Mouse (Mus musculus): ENCODE results near the gene Sfi1. TPM values are rescaled to one million over a fixed set of nuclear protein-coding genes. Genes with fewer than 3 reads are reported as not detected.

The Sfi1 gene
- polyA plus RNA-seq (2016; fragmentation: Nextera tagmentation; extraction: Ambion mirVana): 16.3 and 19.9 TPM in 2 replicates

DNA sequence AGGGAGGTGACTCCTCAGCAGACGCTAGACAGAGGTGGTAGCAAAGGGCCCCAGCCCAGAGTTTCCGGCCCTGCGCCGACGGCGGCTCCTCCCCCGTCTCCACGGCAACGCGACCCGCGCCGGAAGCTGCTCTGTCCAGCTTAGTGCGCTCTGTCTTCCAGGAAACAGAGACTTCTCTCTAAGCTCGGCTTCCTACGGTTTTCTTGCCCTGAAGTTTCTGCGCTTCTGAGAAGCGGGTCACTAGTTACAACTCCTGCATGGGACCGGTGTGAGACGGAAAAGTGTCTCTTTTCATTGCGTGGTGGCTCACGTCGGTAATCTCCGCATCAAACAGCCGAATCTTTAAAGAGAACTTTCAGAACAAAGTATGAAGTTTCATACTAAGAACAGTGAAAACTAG, at the start of gene Sfi1:
Gene Sfi1 (minus strand): TSS at position 101 of the 400 bp plus-strand sequence.
- H3K27ac ChIP-seq (replicated peaks): no peak within 1 kb of the TSS
- no peak within 1 kb of the TSS for H3K9ac ChIP-seq (replicated peaks)
- H3K4me3 ChIP-seq: no peak within 1 kb of the TSS
- no peaks in the 10 kb centered on the region for H3K9me3 ChIP-seq
- ATAC-seq (ENCODE audit: low FRiP score, low read depth): no peak
- no peak within 1 kb of the TSS for H3K4me2 ChIP-seq (replicated peaks)
- 86% methylated on average over 25 of the region's 25 CpGs for WGBS
- H3K27me3 ChIP-seq: no peaks in the 10 kb centered on the region
- H3K4me1 ChIP-seq: no peaks in the 10 kb centered on the region
- H3K36me3 ChIP-seq: no peaks in the 10 kb centered on the region

DNA sequence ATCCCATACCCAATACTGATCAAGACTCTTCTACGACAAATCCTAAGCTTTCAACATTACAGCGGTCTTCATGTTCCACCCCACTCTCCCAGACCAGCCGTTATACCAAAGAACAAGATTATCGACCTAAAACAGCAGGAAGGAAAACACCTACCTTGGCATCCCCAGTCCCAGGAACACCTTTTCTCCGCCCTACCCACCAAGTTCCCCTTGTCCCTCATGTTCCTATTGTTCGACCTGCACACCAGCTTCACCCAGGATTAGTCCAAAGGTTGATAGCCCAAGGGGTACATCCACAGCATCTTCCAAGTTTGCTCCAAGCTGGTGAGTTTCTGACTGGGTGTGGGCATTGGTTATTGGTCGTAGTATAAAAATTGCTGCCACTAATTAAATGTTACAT, 49.1 kb upstream of the Sfi1 start:
- no peak overlapping the region for H3K4me2 ChIP-seq (replicated peaks)
- H3K9me3 ChIP-seq: peaks cover 2% of the 10 kb centered on the region; the same call in 1 of the 2 replicates
- no peak overlapping the region for H3K9ac ChIP-seq (replicated peaks)
- H3K4me1 ChIP-seq: no peaks in the 10 kb centered on the region
- H3K27me3 ChIP-seq: no peaks in the 10 kb centered on the region
- no peak overlapping the region for H3K27ac ChIP-seq (replicated peaks)
- 93% methylated on average over 7 of the region's 7 CpGs for WGBS
- no peak for ATAC-seq (ENCODE audit: low FRiP score, low read depth)
- peaks cover 90% of the 10 kb centered on the region for H3K36me3 ChIP-seq
- no peak overlapping the region for H3K4me3 ChIP-seq

DNA sequence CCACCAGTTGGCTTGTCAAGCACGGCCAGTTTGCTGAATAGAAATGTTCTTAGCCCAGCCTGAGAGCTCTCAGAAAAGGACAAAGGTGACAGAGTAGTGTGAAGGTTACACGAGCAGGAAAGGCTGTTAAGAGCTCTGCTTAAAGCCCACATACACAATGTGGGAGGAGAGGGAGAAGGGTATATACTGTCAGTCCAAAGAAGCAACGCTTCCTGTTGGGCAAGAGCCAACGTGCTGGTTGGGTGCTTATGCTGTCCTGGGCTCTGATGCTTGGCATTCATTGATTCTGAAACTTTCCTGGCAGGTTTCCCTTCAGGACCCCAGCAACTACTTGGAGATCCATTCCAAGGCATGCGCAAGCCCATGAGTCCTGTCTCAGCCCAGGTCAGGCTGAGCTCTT, 42.0 kb upstream of the Sfi1 start:
- ATAC-seq (ENCODE audit: low FRiP score, low read depth): no peak
- Histone ChIP-seq H3K9ac (replicated peaks) (no peak overlapping the region), H3K27ac (replicated peaks) (no peak overlapping the region), H3K27me3 (no peaks in the 10 kb centered on the region), H3K4me3 (no peak overlapping the region), H3K4me2 (replicated peaks) (no peak overlapping the region), H3K4me1 (no peaks in the 10 kb centered on the region), H3K36me3 (peaks cover 92% of the 10 kb centered on the region), H3K9me3 (no peaks in the 10 kb centered on the region)
- 94% methylated on average over 5 of the region's 5 CpGs for WGBS

DNA sequence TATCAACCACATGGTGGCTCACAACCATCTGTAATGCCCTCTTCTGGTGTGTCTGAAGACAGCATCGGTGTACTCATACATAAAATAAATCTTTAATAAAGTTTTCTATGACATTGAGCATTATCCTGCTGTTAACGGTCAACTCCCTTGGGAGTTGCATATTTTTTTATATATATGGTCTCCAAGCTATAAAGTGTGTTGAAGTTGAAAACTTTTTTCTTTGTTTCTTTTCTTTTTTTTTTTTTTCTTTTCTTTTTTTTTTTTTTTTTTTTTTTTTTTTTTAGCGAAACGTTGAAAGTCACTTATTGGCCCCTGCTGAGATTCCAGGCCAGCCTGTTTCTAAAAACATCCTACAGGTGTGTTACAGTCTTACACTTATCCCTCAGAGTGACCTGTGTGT, 40.4 kb upstream of the Sfi1 start:
- peaks cover 90% of the 10 kb centered on the region for H3K36me3 ChIP-seq
- WGBS: 95% methylated on average over 4 of the region's 4 CpGs

DNA sequence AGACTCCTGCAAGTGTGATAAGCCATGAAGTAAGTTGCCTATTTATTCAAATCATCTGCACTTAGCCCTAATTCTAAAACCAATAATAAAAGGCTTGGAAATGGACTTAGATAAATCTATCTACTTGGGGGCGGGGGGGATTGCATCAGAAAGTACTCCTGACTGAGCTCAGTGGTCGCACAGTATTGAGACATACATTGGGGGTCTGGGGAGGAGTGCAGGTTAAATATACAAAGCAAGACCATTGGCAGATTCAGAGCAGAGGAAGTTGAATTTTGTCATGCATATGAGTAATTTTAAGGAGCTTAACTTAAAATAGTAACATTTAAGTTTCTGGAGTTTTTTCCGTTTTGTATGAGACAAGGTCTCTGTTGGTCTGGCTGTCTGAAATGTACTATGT, 39.0 kb upstream of the Sfi1 start:
- H3K9ac ChIP-seq (replicated peaks): no peak overlapping the region
- no peak overlapping the region for H3K4me2 ChIP-seq (replicated peaks)
- WGBS: 96% methylated on average over 3 of the region's 3 CpGs
- ATAC-seq (ENCODE audit: low FRiP score, low read depth): no peak
- H3K4me3 ChIP-seq: no peak overlapping the region
- H3K27ac ChIP-seq (replicated peaks): no peak overlapping the region
- no peaks in the 10 kb centered on the region for H3K27me3 ChIP-seq
- H3K36me3 ChIP-seq: peaks cover 84% of the 10 kb centered on the region
- H3K4me1 ChIP-seq: no peaks in the 10 kb centered on the region
- no peaks in the 10 kb centered on the region for H3K9me3 ChIP-seq

More for the DNA sequence above, 40.4 kb upstream of the Sfi1 start:
- H3K9ac ChIP-seq (replicated peaks): no peak overlapping the region
- H3K4me3 ChIP-seq: no peak overlapping the region
- no peak overlapping the region for H3K4me2 ChIP-seq (replicated peaks)
- H3K4me1 ChIP-seq: no peaks in the 10 kb centered on the region
- no peak for ATAC-seq (ENCODE audit: low FRiP score, low read depth)
- no peaks in the 10 kb centered on the region for H3K9me3 ChIP-seq
- no peak overlapping the region for H3K27ac ChIP-seq (replicated peaks)
- no peaks in the 10 kb centered on the region for H3K27me3 ChIP-seq

DNA sequence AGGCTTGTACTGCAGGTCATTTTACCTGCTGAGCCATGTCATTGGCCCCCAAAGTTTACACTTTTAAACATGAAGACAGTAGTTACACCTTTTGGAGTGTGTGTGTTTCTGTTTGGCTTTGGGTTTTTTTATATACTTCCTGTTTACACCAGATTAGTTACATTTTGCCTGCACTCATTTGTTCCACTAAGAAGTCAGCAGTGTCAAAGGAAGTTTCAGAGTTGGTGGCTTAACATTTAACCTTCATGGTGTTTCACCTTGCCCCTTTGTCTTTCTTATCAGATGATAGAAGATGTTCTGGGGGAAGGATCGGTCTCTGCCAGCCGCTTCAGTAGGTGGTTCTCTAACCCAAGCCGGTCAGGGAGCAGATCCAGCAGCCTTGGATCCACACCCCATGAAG, 33.9 kb upstream of the Sfi1 start:
- Histone ChIP-seq H3K9ac (replicated peaks) (no peak overlapping the region), H3K4me1 (no peaks in the 10 kb centered on the region), H3K27ac (replicated peaks) (no peak overlapping the region), H3K27me3 (no peaks in the 10 kb centered on the region), H3K36me3 (peaks cover 78% of the 10 kb centered on the region), H3K9me3 (no peaks in the 10 kb centered on the region), H3K4me2 (replicated peaks) (no peak overlapping the region), H3K4me3 (no peak overlapping the region)
- no peak for ATAC-seq (ENCODE audit: low FRiP score, low read depth)
- WGBS: 96% methylated on average over 3 of the region's 3 CpGs

DNA sequence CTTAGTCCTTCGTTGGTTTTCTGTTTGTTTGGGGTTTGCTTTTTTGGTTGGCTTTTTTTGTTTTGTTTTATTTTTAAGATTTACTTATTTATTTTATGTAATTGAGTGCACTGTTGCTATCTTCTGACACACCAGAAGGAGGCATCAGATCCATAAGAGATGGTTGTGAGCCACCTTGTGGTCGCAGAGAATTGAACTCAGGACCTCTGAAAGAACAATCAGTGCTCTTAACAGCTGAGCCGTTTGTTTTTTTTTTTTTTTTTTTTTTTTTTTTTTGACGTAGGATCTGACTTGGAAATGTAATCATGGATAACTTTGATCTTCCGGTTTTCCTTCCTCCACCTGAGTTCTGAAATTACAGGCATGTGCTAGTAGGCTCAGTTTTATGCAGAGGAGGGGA, 29.8 kb upstream of the Sfi1 start:
- Histone ChIP-seq H3K9ac (replicated peaks) (no peak overlapping the region), H3K36me3 (peaks cover 76% of the 10 kb centered on the region), H3K4me2 (replicated peaks) (no peak overlapping the region), H3K9me3 (no peaks in the 10 kb centered on the region), H3K4me3 (no peak overlapping the region), H3K4me1 (no peaks in the 10 kb centered on the region), H3K27ac (replicated peaks) (no peak overlapping the region), H3K27me3 (no peaks in the 10 kb centered on the region)
- no peak for ATAC-seq (ENCODE audit: low FRiP score, low read depth)
- 74% methylated on average over 5 of the region's 5 CpGs for WGBS

DNA sequence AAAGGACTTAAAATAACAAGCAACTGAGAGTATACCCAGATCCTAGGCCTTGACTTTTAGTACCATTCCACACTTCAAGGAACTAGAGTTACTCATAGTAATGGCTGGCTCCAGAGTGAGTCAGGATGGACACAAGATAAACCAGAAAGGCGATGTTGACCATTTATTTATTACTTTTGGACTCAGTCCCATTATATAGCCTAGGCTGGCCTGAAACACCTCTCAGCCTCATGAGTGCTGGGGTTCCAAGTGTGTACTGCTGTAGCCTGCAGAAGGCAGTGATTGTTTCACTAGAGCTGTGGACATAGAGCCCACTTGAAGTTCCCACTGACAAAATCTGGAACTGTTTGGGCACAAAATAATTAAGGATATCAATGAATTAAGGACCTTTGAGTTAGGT, 19.3 kb upstream of the Sfi1 start:
- Histone ChIP-seq H3K9ac (replicated peaks) (no peak overlapping the region), H3K4me2 (replicated peaks) (no peak overlapping the region), H3K4me3 (no peak overlapping the region), H3K4me1 (no peaks in the 10 kb centered on the region), H3K27ac (replicated peaks) (no peak overlapping the region), H3K9me3 (no peaks in the 10 kb centered on the region), H3K36me3 (peaks cover 73% of the 10 kb centered on the region), H3K27me3 (no peaks in the 10 kb centered on the region)
- WGBS: 89% methylated on average over 1 of the region's 1 CpGs
- ATAC-seq (ENCODE audit: low FRiP score, low read depth): no peak

DNA sequence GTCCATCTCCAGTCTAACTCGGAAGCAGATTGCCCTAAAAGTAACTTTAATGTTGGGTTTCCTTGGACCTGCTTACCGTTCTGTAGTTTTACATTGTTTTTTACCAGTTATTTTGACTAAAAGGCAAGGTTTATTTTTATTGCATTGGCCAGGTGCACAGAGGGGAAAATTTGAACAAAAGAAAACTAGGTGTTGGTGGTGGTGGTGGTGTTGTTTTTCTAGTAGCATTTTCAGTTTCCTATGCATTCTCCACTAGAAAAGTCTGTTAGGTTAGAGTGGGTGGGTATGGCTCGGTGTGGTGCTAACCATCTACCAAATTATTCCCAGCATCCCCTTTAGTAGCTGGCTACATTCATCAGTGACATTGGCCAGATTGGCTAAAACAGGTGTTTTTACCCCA, 13.5 kb upstream of the Sfi1 start:
- no peaks in the 10 kb centered on the region for H3K27me3 ChIP-seq
- H3K9me3 ChIP-seq: no peaks in the 10 kb centered on the region
- H3K4me2 ChIP-seq (replicated peaks): no peak overlapping the region
- no peak overlapping the region for H3K4me3 ChIP-seq
- H3K9ac ChIP-seq (replicated peaks): no peak overlapping the region
- ATAC-seq (ENCODE audit: low FRiP score, low read depth): no peak
- WGBS: 89% methylated on average over 3 of the region's 3 CpGs
- no peak overlapping the region for H3K27ac ChIP-seq (replicated peaks)
- peaks cover 7% of the 10 kb centered on the region for H3K4me1 ChIP-seq
- H3K36me3 ChIP-seq: peaks cover 56% of the 10 kb centered on the region

DNA sequence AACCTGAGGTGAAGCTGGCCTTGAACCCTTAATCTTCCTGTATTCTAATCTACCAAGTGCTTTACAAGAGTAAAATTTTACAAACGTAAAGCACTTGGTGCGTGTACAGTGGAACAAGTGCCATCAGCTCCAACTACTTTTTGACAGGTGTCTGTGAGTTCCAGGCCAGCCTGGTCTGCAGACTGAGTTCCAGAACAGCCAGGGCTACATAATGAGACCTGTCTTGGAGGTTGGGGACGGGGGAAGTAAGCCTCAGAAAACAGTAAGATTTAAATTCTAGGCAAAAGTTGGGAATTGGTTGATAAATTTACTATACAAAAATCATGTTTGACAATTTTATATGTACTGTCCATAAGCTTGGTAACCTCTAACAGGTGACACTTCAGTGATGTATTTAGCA, 11.9 kb upstream of the Sfi1 start:
- H3K27ac ChIP-seq (replicated peaks): no peak overlapping the region
- H3K4me2 ChIP-seq (replicated peaks): no peak overlapping the region
- 93% methylated on average over 3 of the region's 3 CpGs for WGBS
- ATAC-seq (ENCODE audit: low FRiP score, low read depth): no peak
- no peak overlapping the region for H3K4me3 ChIP-seq
- H3K9me3 ChIP-seq: no peaks in the 10 kb centered on the region
- peaks cover 48% of the 10 kb centered on the region for H3K36me3 ChIP-seq
- no peaks in the 10 kb centered on the region for H3K27me3 ChIP-seq
- no peak overlapping the region for H3K9ac ChIP-seq (replicated peaks)
- peaks cover 7% of the 10 kb centered on the region for H3K4me1 ChIP-seq

DNA sequence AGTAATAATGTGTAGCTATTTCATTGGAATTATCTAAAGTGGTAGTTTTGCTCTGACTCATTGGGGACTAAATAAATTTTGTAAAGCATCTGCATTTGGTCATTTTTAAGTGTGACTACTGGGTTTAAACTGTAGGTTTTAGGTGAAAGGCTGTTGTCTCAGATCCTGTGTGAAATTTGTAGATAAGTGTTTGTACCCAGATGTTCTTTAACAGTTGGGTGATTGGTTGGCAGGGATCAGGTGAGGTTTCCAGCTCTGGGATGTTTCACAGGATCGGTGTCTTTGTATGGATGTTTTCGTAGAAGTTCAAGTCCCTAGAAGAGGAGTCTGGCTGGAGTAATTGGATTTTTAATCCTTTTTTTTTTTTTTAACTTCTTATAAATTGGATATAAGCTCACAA, 10.5 kb upstream of the Sfi1 start:
- WGBS: 90% methylated on average over 2 of the region's 2 CpGs
- no peak overlapping the region for H3K9ac ChIP-seq (replicated peaks)
- no peaks in the 10 kb centered on the region for H3K27me3 ChIP-seq
- H3K4me1 ChIP-seq: peaks cover 7% of the 10 kb centered on the region
- peak overlapping the region; percentile 42; the same call in 1 of the 2 replicates for H3K4me3 ChIP-seq
- ATAC-seq (ENCODE audit: low FRiP score, low read depth): no peak
- H3K27ac ChIP-seq (replicated peaks): no peak overlapping the region
- peak overlapping the region; percentile 42 for H3K4me2 ChIP-seq (replicated peaks)
- H3K36me3 ChIP-seq: peaks cover 37% of the 10 kb centered on the region
- no peaks in the 10 kb centered on the region for H3K9me3 ChIP-seq

DNA sequence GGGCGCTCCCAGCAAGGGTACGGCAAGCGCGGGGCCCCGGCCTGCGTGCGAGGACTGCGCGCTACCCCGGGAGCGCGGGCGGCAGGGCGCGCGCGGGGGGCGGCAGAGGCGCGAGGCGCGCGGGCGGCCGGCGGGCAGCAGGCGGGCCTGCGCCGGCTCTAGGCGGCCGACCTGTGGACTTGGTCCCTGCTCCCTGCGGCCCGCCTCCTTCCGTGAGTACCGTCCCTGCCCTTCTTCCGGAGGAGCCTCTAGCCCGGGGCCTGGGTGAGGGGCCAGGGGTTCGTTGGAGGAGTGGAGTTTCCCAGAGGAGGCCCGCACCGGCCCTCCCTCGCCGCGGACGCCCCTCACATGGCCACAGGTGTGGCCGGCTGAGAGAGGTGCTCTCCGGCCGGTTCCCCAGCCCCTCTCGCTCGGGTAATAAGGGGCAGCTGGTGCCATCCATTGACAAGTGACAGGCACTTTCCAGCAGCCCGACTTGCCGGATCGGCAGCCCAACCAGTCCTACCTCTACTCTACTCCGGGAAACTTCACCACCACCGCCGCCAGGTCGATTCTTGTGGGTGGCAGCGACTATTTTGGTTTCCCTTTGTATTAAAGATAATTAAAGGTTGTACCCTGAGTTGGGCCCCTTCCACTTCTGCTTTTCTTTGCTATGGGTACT, 9.6 kb upstream of the Sfi1 start:
- peak; percentile 35 for ATAC-seq (ENCODE audit: low FRiP score, low read depth)
- Histone ChIP-seq H3K4me1 (peaks cover 7% of the 10 kb centered on the region), H3K4me2 (replicated peaks) (peak overlapping the region; percentile 42), H3K27me3 (no peaks in the 10 kb centered on the region), H3K9ac (replicated peaks) (peak overlapping the region; percentile 40), H3K27ac (replicated peaks) (peak overlapping the region; percentile 16; the same call in 1 of the 2 replicates), H3K4me3 (peak overlapping the region; percentile 42), H3K9me3 (no peaks in the 10 kb centered on the region), H3K36me3 (peaks cover 30% of the 10 kb centered on the region)
- WGBS: 1% methylated on average over 34 of the region's 57 CpGs

DNA sequence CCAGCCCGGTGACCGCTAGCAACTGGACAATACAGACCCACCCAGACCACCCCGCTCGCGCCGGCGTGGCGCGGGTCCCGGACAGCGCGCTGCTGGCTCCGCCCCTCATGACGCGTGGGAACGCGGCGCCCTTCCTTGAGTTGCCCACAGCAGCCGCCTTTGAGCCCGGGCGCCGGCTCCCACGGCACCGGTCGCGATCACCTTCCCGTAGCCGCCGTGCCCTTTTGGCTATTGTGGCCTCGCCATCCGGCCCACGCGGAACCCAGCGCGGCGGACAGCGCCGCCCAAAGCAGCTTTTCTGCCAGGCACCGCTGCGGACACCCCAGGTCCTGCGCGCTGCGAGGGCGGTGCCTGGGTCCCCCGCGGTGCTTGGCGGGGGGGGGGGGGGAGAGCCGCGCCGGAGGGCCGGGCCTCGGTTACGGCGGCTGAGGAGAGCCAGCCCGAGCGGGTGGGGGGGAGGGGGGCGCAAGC, 9.0 kb upstream of the Sfi1 start, which contains the start of gene Eif4enif1:
Gene Eif4enif1 (plus strand): TSS at position 162 of the 471 bp plus-strand sequence.
- peak within 1 kb of the TSS; percentile 35 for H3K27ac ChIP-seq (replicated peaks)
- peak; percentile 76 for ATAC-seq (ENCODE audit: low FRiP score, low read depth)
- under 1% methylated on average over 48 of the region's 57 CpGs for WGBS

More for the DNA sequence above, 9.0 kb upstream of the Sfi1 start, which contains the start of gene Eif4enif1:
- H3K9ac ChIP-seq (replicated peaks): peak within 1 kb of the TSS; percentile 40
- peaks cover 25% of the 10 kb centered on the region for H3K36me3 ChIP-seq
- peaks cover 7% of the 10 kb centered on the region for H3K4me1 ChIP-seq
- no peaks in the 10 kb centered on the region for H3K27me3 ChIP-seq
- peak within 1 kb of the TSS; percentile 42 for H3K4me3 ChIP-seq
- H3K9me3 ChIP-seq: no peaks in the 10 kb centered on the region
- peak within 1 kb of the TSS; percentile 42 for H3K4me2 ChIP-seq (replicated peaks)
